Mouse (Mus musculus) bone marrow, adult 2 months (tissue): Measurements from ENCODE around the gene Atp2c2. TPM values are rescaled to one million over a fixed set of nuclear protein-coding genes. Genes with fewer than 3 reads are reported as not detected.

ENCODE experiments used
- H3K27ac ChIP-seq: fragments of 200-500 bp; 2 replicates; pipeline ENCODE4 v1.5.1; 2012; ENCODE audit warnings: low read depth, mild to moderate bottlenecking, control low read depth, inconsistent platforms, low read length; ENCODE audit not compliant: control insufficient read depth, poor library complexity, insufficient read depth
- H3K4me1 ChIP-seq: fragments of 200-500 bp; 2 replicates; pipeline ENCODE4 v1.6.1; 2011; ENCODE audit warnings: low read length; ENCODE audit not compliant: control insufficient read depth, insufficient read depth
- H3K4me3 ChIP-seq: fragments of 200-500 bp; replicated peaks from 2 replicates; pipeline ENCODE3; 2011; ENCODE audit warnings: mild to moderate bottlenecking, low read depth, low read length, control low read depth; ENCODE audit not compliant: control insufficient read depth
- CTCF ChIP-seq: fragments of 200-500 bp; IDR thresholded peaks from 2 replicates; pipeline ENCODE4 v1.5.1; 2011; ENCODE audit warnings: low read length, control low read depth; ENCODE audit not compliant: control insufficient read depth, insufficient read depth
- POLR2A ChIP-seq: fragments of 200-500 bp; IDR thresholded peaks from 2 replicates; pipeline ENCODE4 v1.6.1; 2011; ENCODE audit warnings: low read depth, mild to moderate bottlenecking, control low read depth, low read length, borderline replicate concordance; ENCODE audit not compliant: control insufficient read depth
- WGBS: fragments of 180-500 bp; shearing (Covaris S2); methylation state at CpG from one replicate; pipeline ENCODE4 v1.1.7; 2018; 5-methylcytosine and 5-hydroxymethylcytosine counted together
- polyA plus RNA-seq: library from polyadenylated mRNA; stranded (reverse); fragments of >200 nt; gene quantifications from 2 replicates; pipeline ENCODE4 v1.2.4, GENCODE M21; 2011; ENCODE audit warnings: low replicate concordance; ENCODE audit not compliant: missing spikeins, insufficient read depth, insufficient read length

Gene Atp2c2
- polyA plus RNA-seq, 1 experiment = not detected

DNA sequence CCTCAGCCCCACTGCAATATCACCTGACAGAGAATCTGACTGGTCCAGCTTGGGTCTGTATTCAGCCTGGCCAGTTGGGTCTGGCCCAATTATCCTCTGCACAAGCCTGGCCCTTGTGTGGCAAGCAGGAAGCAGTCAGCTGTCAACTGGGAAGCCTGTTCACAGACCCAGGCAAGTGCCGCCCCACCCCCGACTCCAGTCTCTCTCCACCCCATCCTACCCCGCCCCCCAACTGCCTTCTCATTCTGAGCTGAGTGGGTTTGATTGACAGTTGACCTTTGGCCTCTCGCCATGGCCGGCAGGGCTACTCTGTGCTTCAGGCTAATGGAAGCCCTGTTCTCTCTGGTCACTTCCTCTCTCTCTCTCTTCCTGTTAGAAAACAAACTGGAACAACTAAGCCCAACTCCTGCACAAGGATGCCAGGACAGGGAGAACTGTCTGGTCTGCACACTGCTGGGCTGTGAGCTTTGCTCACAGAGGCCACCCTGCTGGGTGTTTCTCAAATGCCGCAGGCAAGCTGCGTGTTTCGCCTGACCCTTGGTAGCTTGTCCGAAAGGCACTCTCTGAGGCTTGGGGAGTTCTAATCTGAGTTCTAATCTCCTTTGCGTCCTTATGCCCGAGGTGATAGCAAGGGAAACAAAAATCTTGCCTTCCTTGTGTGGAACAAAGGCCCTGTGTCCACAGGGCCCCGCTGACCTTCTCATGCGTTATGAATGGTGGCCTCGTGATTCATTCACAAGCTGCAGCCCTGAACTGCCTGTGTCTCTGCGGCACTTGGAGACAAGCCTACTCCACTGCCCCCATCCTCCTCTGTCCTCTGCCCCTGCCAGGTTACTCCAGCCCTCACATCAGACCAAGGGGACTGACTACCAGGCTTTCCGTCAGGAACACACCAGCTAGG lies 92.2 kb downstream of the Atp2c2 start:
- 61% methylated on average over 16 of the region's 16 CpGs for WGBS
- Histone ChIP-seq H3K27ac (no peak overlapping the region), H3K4me1 (no peaks in the 10 kb centered on the region; the same call in 1 of the 2 replicates), H3K4me3 (no peak overlapping the region)
- TF ChIP-seq POLR2A (no peak), CTCF (no peak)

DNA sequence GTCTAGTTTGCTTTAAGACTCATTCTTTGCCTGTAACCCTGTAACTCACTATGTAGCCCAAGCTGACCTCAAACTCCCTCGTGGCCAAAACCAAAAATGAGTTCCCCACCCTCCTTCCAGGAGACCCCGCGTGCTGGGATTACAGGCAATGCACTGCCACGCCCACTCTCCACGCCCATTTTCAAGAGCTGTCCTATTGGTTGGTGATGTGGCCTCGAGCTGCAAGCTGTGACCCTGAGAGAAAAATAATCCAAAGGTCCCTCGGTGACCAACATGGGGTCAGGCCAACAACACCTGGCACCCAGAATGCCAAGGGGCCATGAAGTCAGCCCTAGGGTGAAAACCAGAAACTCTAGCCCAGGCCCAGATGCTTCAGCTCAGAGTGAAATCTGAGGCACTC lies 94.9 kb downstream of the Atp2c2 start:
- 76% methylated on average over 7 of the region's 7 CpGs for WGBS
- Histone ChIP-seq H3K27ac (no peak overlapping the region), H3K4me3 (no peak overlapping the region), H3K4me1 (peaks cover 2% of the 10 kb centered on the region; the same call in 1 of the 2 replicates)
- TF ChIP-seq CTCF (no peak), POLR2A (no peak)

DNA sequence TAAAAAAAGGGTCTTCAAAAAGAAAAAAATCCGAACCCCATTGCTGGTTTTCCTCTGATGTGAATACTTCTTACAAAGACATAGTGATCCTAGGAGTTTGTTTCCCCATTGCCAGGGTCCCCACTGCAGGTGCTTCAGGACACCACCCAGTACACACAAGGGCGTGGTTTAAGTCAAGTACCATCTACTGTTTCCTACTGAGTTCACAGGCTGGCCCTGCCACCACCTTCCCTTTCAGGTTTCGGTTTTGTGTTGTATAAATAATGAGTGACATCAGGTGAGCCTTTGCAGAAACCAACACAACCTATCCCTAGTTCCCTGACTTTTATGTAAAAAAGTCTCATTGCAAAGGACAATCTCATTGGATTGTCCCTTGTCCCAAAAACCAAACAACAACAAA lies 95.8 kb downstream of the Atp2c2 start:
- H3K27ac ChIP-seq = no peak overlapping the region
- WGBS = 67% methylated on average over 3 of the region's 3 CpGs
- no peak overlapping the region for H3K4me3 ChIP-seq
- TF ChIP-seq POLR2A (no peak), CTCF (no peak)
- peaks cover 2% of the 10 kb centered on the region; the same call in 1 of the 2 replicates for H3K4me1 ChIP-seq

DNA sequence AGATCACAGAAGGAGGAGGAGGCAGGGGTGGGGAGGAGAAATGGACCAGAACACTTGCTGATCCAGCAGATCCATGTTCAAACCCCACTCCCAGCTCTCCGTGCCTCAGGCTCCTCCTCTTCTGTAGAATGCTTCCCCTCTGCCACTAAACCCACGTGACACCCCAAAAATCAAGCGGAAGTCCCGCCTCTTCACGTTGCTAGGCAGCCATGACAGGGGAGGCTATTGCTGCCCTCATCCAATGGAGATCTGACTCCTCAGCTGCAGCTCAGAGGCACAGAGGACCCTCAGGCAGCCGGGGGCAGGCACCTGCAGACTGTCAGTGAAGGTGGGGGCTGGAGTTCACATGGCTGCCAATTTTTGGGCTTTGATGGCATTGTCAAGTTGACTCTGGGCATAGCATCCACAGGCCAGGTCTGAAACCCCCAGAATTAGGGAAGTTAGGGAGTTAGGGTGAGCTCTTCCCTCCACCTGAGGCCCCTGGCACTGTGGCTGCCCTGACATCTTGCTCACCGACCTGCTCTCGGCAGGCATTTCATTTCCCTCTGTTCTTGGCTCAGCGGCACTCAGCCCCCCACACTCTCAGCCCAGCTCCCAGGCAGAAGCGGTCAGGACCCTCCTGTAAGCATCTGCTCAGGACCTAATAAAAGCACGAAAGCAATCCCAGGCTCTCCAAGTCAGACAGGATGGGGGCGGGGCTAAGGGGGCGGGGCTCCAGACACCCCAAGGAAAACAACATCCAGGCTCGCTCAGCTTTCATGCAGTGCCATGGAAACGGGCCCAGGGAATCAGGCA lies 98.6 kb downstream of the Atp2c2 start:
- Histone ChIP-seq H3K27ac (peak overlapping the region; percentile 50), H3K4me1 (peaks cover 2% of the 10 kb centered on the region; the same call in 1 of the 2 replicates), H3K4me3 (peak overlapping the region; percentile 25)
- no peak for TF ChIP-seq CTCF
- no peak for TF ChIP-seq POLR2A
- WGBS = 5% methylated on average over 15 of the region's 15 CpGs

DNA sequence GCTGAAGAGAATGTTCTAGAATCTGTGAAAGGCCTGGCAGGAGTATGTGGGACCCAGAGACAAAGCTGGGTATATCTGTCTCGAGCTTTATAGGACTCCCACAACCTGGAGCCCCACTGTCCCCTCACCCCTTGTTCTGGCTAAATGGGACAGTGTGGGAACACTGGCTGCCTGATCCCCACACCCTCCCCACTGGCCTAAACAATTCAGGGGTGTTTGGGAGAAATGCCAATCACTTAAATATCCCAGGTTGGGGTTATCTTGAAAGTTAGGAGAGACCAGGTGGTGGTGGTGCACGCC lies 99.1 kb downstream of the Atp2c2 start:
- no peak overlapping the region for H3K27ac ChIP-seq
- 52% methylated on average over 2 of the region's 2 CpGs for WGBS
- H3K4me1 ChIP-seq = peaks cover 2% of the 10 kb centered on the region; the same call in 1 of the 2 replicates
- no peak overlapping the region for H3K4me3 ChIP-seq
- TF ChIP-seq CTCF = no peak
- TF ChIP-seq POLR2A = no peak

DNA sequence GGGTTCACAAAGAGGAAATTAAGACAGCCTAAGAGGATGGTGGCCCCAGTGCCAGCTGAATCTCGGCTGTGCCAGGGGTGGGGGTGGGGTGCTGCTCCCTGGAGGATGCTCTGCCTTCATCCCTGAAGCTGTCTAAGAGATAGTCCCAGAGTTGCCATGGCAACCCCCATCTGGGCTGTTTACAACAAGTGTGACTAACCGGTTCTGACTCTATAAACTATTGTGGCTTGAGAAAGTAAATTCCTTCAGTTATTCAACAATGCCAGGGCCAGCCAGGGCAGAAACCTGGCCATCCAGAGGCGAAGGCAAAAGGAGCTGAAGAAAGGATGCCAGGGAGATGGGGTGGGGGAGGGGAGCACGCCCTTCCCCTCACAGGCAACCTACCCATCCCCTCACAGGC lies 101.4 kb downstream of the Atp2c2 start:
- no peak for TF ChIP-seq CTCF
- no peak for TF ChIP-seq POLR2A
- Histone ChIP-seq H3K4me3 (no peak overlapping the region), H3K27ac (no peak overlapping the region), H3K4me1 (peaks cover 2% of the 10 kb centered on the region; the same call in 1 of the 2 replicates)
- 56% methylated on average over 4 of the region's 4 CpGs for WGBS

DNA sequence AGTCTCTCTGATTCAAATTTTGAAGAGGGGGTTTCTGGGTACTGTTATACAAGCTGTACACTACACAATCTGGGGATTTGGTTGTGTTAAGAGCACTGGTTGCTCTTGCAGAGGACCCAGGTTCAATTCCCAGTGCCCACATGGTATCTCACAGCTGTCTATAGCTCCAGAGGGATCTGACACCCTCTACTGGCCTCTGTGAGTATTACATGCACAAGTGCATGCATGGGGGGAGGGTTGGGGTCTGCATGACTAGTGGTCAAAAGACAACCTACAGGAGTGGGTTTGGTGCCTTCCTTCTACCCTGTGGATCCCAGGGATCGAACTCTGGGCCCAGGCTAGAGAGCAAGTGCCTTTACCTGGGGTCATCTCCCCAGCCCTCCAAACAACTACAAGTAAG lies 102.8 kb downstream of the Atp2c2 start:
- Histone ChIP-seq H3K27ac (no peak overlapping the region), H3K4me1 (peaks cover 2% of the 10 kb centered on the region; the same call in 1 of the 2 replicates), H3K4me3 (no peak overlapping the region)
- 81% methylated on average over 1 of the region's 1 CpGs for WGBS
- TF ChIP-seq CTCF (peak; percentile 34; the same call in 1 of the 2 replicates), POLR2A (no peak)

DNA sequence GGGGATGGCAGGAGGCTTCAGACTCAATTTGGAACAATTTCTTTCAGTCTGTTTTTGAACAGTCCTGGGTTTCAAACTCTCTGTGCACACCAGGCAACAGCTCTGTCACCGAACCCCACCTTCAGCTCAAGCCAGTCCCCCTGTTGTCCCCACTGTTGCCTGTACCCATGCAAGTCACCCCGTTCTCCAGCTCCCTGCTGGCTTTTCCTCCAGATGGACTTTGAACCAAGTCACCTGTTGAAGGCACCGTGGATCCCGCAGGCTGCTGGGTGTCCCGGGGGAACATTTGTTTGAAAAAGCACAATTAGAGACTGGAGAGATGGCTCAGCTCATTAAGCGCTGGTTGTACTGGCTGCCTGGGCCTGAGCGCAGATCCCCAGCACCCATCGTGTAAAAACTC lies 105.5 kb downstream of the Atp2c2 start:
- TF ChIP-seq POLR2A (no peak), CTCF (no peak)
- H3K4me1 ChIP-seq = no peaks in the 10 kb centered on the region; the same call in 1 of the 2 replicates
- WGBS = 81% methylated on average over 8 of the region's 8 CpGs

More for the DNA sequence above, 105.5 kb downstream of the Atp2c2 start:
- H3K27ac ChIP-seq = no peak overlapping the region
- no peak overlapping the region for H3K4me3 ChIP-seq
